Mouse (Mus musculus) brain, adult 2 months (tissue): ENCODE results near the gene Utp20.

ENCODE experiments used
- DNase-seq: peaks from one replicate; pipeline ENCODE4 v3.0.0; 2011; ENCODE audit warnings: low read depth, low spot score

Utp20 gene

GRCm38 (mm10) chr10:88716986-88717755 is 109.4 kb downstream of the Utp20 start:
- DNase-seq, result no peak

- no peak for DNase-seq
Measured at GRCm38 (mm10) chr10:88715621-88716020, 111.0 kb downstream of the Utp20 start.

GRCm38 (mm10) chr10:88714744-88715143 is 111.9 kb downstream of the Utp20 start:
- DNase-seq, result no peak

GRCm38 (mm10) chr10:88712359-88712758 is 114.2 kb downstream of the Utp20 start:
- peak; percentile 55 for DNase-seq

- DNase-seq, result peak; percentile 91
Measured at GRCm38 (mm10) chr10:88708671-88709523, 117.7 kb downstream of the Utp20 start.

GRCm38 (mm10) chr10:88700938-88701337 is 125.7 kb downstream of the Utp20 start:
- no peak for DNase-seq
